Mouse (Mus musculus): ENCODE data around the gene Tnrc6b.
A peak's percentile ranks its signal among the peaks of the same experiment; 100 is the strongest.
"Not testable (repeated sequence)": the region's sequence is repeated elsewhere in the genome, so short reads cannot be mapped to it uniquely, and the experiment has no call there.

The Tnrc6b gene

DNA sequence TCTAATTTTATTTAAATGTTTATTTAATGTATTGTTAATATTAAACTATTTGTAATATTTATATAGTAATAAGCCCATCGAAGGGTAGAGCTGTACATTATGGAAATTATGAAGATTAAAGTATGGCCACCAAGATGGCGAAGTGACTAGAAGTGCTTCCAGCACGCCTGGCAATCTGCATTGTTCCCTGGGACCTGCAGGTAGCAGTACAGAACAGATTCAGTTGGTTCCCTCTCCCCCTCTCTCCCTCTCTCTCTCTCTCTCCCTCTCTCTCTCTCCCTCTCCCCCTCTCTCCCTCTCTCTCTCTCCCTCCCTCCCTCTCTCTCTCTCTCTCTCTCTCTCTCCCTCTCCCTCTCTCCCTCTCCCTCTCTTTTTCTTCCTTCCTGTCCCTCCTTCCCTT is 199.1 kb downstream of the Tnrc6b start:
- no peak for DNase-seq (ENCODE audit: inconsistent age in 2 of 2, low spot score in 1 of 2)

- DNase-seq (ENCODE audit: inconsistent age in 2 of 2, low spot score in 1 of 2): no peak
These were observed 199.8 kb downstream of the Tnrc6b start for GRCm38 (mm10) chr15:80910790-80911531.

- DNase-seq (ENCODE audit: inconsistent age in 2 of 2, low spot score in 1 of 2): no peak
These were observed 201.1 kb downstream of the Tnrc6b start for GRCm38 (mm10) chr15:80912175-80912574.

- no peak for DNase-seq (ENCODE audit: inconsistent age in 2 of 2, low spot score in 1 of 2)
These were observed 202.7 kb downstream of the Tnrc6b start for GRCm38 (mm10) chr15:80913803-80914202.

GRCm38 (mm10) chr15:80915850-80916249 is 204.7 kb downstream of the Tnrc6b start:
- DNase-seq (ENCODE audit: inconsistent age in 2 of 2, low spot score in 1 of 2): peak; percentile 52 to 77

- no peak for DNase-seq (ENCODE audit: inconsistent age in 2 of 2, low spot score in 1 of 2)
These were observed 205.5 kb downstream of the Tnrc6b start for GRCm38 (mm10) chr15:80916621-80917020.

GRCm38 (mm10) chr15:80920346-80920745 is 209.2 kb downstream of the Tnrc6b start:
- DNase-seq (ENCODE audit: inconsistent age in 2 of 2, low spot score in 1 of 2): no peak

GRCm38 (mm10) chr15:80921781-80922180 is 210.7 kb downstream of the Tnrc6b start:
- DNase-seq (ENCODE audit: inconsistent age in 2 of 2, low spot score in 1 of 2): no peak

DNA sequence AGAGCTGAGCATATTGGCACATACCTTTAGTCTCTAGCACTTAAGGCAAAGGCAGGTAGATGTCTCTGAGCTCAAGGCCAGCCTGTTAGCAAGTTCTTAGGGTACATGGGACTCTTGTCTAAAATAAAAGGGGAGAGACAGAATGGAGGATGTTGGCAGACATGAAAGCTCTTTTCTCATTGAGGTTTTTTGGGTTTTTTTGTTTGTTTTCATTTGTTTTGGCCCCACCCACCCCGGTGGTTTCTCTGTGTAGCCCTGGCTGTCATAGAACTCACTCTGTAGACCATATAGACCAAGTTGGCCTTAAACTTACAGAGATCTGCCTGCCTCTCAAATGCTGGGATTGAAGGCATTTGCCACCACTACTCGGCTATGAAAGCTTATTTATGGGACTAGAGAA is 213.1 kb downstream of the Tnrc6b start:
- DNase-seq (ENCODE audit: inconsistent age in 2 of 2, low spot score in 1 of 2): no peak

- no peak for DNase-seq (ENCODE audit: inconsistent age in 2 of 2, low spot score in 1 of 2)
These were observed 217.8 kb downstream of the Tnrc6b start for GRCm38 (mm10) chr15:80928811-80929355.

- DNase-seq (ENCODE audit: inconsistent age in 2 of 2, low spot score in 1 of 2): no peak
These were observed 219.0 kb downstream of the Tnrc6b start for GRCm38 (mm10) chr15:80930048-80930571.

DNA sequence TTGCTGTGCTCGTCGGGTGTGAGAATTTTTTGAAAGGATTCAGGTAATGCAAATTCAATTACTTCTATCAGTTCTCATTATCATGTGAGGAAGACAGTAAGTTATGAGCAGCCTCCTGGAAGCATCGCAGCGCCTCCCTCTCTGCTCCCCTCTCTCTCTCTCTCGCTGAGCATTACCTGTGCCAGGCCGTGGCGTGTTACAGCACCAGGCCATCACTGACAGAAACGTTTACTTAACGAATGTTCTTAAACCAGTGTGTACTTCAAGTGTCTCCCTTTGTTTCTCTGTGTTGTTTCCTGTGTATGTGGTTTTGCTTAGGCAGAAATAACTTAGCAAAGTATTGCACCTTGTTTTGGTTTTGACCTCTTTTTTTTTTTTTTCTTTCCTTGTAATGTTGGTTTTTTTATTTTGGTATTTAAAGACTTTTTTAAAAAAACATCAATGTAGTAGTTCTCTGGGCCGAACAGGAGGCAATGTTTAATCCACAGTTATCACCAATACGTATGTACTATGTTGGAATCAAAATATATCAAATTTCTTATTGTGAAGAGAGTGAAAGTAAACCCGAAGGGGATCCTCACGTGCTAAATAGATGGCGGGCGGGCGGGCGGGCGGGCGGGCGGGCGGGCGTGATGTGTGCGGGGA is 219.7 kb downstream of the Tnrc6b start:
- not testable (repeated sequence) for DNase-seq (ENCODE audit: inconsistent age in 2 of 2, low spot score in 1 of 2)

- no peak for DNase-seq (ENCODE audit: inconsistent age in 2 of 2, low spot score in 1 of 2)
These were observed 220.3 kb downstream of the Tnrc6b start for GRCm38 (mm10) chr15:80931345-80931960.

- DNase-seq (ENCODE audit: inconsistent age in 2 of 2, low spot score in 1 of 2): no peak
These were observed 223.7 kb downstream of the Tnrc6b start for GRCm38 (mm10) chr15:80934841-80935240.

DNA sequence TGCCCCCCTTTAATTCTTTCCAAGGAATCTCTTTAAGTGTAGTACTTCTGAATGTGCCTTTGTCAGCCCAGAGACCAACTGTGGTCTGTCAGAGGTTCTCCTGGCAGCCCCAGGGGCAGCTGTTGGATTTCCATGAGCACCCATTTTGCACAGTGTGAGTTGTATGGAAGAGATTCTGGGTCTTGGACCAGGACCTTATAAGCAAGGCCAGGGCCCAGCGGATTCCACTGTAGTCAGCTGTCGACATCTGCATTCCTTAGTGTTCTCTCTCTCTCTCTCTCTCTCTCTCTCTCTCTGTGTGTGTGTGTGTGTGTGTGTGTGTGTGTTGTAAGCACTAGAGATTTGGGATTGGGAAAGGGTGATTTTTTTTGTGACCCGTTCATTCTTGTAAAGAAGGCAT is 225.6 kb downstream of the Tnrc6b start:
- DNase-seq (ENCODE audit: inconsistent age in 2 of 2, low spot score in 1 of 2): no peak

DNA sequence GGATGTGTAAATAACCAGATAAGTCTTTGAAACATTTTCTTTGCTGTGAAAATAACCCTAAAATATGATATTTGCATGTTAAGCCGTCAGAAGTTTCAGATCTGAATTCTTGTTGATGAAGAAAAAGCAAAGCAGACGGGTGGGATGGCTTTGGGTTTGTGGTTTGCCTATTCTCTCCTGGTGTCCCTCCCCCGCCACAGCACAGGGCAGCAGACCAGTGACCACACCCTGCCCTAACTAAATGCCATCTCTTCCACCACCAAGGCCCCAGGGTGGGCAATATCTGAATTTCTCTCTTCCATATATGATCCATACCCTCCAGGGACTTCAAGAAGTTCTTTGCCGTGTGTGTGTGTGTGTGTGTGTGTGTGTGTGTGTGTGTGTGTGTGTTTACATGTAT is 227.5 kb downstream of the Tnrc6b start:
- DNase-seq (ENCODE audit: inconsistent age in 2 of 2, low spot score in 1 of 2): no peak

DNA sequence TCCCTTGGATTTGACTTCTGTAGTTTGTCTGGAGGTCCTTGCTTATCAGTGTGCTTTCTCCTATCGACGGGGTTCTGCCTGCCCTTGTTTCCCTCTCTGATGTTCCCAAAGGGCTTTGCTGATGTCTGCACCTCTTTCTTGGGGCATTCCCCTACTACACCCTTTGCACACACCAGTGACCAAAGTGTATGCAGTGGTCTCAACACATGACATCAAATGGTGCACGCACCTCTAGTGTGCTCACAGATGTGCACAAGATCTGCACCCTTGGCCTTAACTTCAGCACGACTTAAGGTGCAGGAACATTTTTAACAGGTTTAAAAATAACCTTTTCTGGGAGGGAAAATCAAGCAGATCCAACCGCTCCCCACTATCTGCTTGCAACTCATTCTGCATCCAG is 228.3 kb downstream of the Tnrc6b start:
- DNase-seq (ENCODE audit: inconsistent age in 2 of 2, low spot score in 1 of 2): no peak

DNA sequence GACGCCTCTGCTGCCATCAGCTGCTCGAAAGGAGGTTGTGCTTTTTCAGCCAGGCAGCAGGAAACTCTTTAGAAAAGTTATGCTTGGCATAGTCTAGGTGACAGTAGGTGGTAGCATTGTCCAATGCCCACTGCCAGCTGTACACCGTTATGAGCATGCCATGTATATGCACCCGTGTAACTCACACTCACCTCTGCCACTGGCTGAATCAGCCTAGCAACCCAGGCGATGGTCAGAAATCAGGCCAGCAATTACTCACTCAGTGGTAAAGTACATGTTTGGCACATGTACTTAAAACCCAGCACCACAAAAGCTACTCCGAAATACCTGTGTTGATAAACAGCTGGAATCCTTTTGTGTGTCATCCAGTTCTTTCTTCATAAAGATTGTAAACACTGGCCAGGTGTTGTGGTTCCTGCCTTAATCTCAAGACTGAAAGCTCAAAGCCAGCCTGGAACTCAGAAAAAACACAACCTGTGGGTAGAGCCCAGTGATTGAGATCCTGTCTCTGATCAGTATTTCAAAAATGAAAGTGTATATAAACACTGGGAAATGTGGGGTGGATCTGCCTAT is 230.4 kb downstream of the Tnrc6b start:
- no peak for DNase-seq (ENCODE audit: inconsistent age in 2 of 2, low spot score in 1 of 2)

DNA sequence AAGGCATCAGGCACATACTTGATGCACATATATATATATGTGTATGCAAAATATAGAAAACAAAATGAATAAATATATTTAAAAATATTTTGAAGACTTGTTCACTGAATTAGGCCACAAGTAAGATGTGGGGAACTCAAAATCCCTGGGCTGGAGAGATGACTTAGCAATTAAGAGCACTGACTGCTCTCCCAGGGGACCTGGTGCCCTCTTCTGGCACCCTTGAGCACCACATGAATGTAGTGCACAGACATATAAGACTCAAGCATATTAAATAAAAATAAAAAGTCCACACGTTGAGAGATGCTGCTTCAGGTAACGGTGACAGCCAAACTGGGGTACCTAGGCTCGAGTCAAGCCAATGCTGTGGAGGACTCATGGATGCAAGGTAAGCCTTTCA is 234.7 kb downstream of the Tnrc6b start:
- peak; percentile 31 to 69 for DNase-seq (ENCODE audit: inconsistent age in 2 of 2, low spot score in 1 of 2)

- peak; percentile 90 to 96 for DNase-seq (ENCODE audit: inconsistent age in 2 of 2, low spot score in 1 of 2)
These were observed 237.3 kb downstream of the Tnrc6b start, which contains the start of gene Adsl for GRCm38 (mm10) chr15:80948145-80949135. Gene Adsl (plus strand): TSS chr15:80948490.

Data from adrenal gland, adult (tissue).